Mouse (Mus musculus): ENCODE data around the gene Msrb2. TPM values are rescaled to one million over a fixed set of nuclear protein-coding genes. Genes with fewer than 3 reads are reported as not detected.

The Msrb2 gene
- total RNA-seq (2012; rRNA removed): 14.5 and 17.1 TPM in 2 replicates

- Histone ChIP-seq H3K27ac (ENCODE audit: insufficient read depth, low read depth, low read length, poor library complexity, severe bottlenecking) (peak within 1 kb of the TSS; percentile 57), H3K36me3 (ENCODE audit: control insufficient read depth, insufficient read depth, low read length, poor library complexity, severe bottlenecking) (no peaks in the 10 kb centered on the region), H3K9ac (ENCODE audit: insufficient read depth, low read depth, low read length, poor library complexity, severe bottlenecking) (peak within 1 kb of the TSS; percentile 95), H3K4me1 (ENCODE audit: control insufficient read depth in 2 of 2, insufficient read depth in 2 of 2, low read length in 2 of 2, poor library complexity in 1 of 2) (peaks cover 2 to 4% of the 10 kb centered on the region in 2 experiments; a peak in 2 of 4 replicates), H3K4me3 (ENCODE audit: insufficient read depth in 1 of 2, low read depth in 1 of 2, low read length in 2 of 2, poor library complexity in 1 of 2, severe bottlenecking in 1 of 2) (peak within 1 kb of the TSS; percentile 92 to 93), H3K9me3 (ENCODE audit: control insufficient read depth, insufficient read depth, low read depth, low read length) (no peaks in the 10 kb centered on the region)
- 0 out of 2 replicates have a peak, but pooled peaks have one; percentile 25 for TF ChIP-seq CHD2 (IDR thresholded peaks at IDR 0.05; ENCODE audit: low read depth, low read length)
- peak; percentile 45; the same call in 1 of the 2 replicates for TF ChIP-seq HCFC1 (IDR thresholded peaks at IDR 0.05; ENCODE audit: borderline replicate concordance, insufficient read depth, low read length)
- no peak for TF ChIP-seq MAFK (IDR thresholded peaks at IDR 0.05; ENCODE audit: insufficient read depth, low read depth, low read length)
- DNase-seq (ENCODE audit: low read depth, low spot score): no peak
- in situ Hi-C loops (cut with MboI; ENCODE audit: low sequenced_read_pairs in 2 of 2, unreplicated experiment in 2 of 2): no loop called here
Measured at GRCm38 (mm10) chr2:19371390-19372158, at the start of gene Msrb2. Gene Msrb2, plus strand, starts transcription at chr2:19371440.

DNA sequence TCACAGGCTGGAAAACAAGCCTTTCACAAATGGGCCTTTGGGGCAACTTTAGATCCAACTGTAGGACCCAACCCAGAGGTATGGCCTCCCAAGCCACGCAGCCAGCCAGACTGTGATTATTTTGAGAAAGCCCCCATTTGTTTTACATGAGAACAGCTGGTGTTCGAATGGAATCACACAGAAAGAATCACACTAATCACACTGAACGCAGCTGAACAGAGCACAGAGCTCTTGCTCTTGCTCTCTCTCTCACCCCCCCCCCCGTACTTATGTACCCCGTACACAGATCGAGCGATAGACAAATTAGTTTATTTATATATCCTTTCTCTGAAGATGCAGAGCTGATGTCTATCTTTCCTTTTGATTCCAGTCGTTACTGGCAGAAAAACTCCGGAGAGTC lies 48.8 kb upstream of the Msrb2 start:
- Histone ChIP-seq H3K9me3 (ENCODE audit: control insufficient read depth, insufficient read depth, low read depth, low read length) (no peaks in the 10 kb centered on the region), H3K4me3 (ENCODE audit: insufficient read depth in 1 of 2, low read depth in 1 of 2, low read length in 2 of 2, poor library complexity in 1 of 2, severe bottlenecking in 1 of 2) (no peak overlapping the region), H3K4me1 (ENCODE audit: control insufficient read depth in 2 of 2, insufficient read depth in 2 of 2, low read length in 2 of 2, poor library complexity in 1 of 2) (no peaks in the 10 kb centered on the region), H3K9ac (ENCODE audit: insufficient read depth, low read depth, low read length, poor library complexity, severe bottlenecking) (no peak overlapping the region), H3K36me3 (ENCODE audit: control insufficient read depth, insufficient read depth, low read length, poor library complexity, severe bottlenecking) (no peaks in the 10 kb centered on the region), H3K27ac (ENCODE audit: insufficient read depth, low read depth, low read length, poor library complexity, severe bottlenecking) (no peak overlapping the region)
- DNase-seq (ENCODE audit: low read depth, low spot score): no peak
- in situ Hi-C loops (cut with MboI; ENCODE audit: low sequenced_read_pairs in 2 of 2, unreplicated experiment in 2 of 2): no loop called here
- TF ChIP-seq ZC3H11A (IDR thresholded peaks at IDR 0.05; ENCODE audit: borderline replicate concordance, low read depth, low read length) (no peak), CHD2 (IDR thresholded peaks at IDR 0.05; ENCODE audit: low read depth, low read length) (no peak)

DNA sequence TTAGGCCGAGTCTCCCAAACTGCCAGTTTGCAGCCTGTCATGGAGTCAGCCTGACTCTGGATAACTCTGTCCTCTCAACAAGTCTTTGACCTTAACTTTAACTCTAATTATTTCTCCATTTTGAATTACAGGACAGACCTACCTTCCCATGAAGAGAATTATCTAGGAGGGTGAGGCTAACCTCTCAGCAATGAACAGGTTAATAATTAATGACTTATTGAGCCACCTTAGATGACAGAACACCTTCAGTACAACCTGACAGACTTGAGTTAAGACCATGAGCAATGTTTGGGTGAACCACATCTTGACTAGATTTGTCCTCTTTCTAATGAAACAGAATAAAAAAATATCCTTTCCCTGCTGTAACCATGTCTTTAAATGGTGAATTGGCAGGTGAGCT lies 44.9 kb upstream of the Msrb2 start:
- DNase-seq (ENCODE audit: low read depth, low spot score): no peak
- H3K9me3 ChIP-seq (ENCODE audit: control insufficient read depth, insufficient read depth, low read depth, low read length): no peaks in the 10 kb centered on the region
- H3K4me3 ChIP-seq (ENCODE audit: insufficient read depth in 1 of 2, low read depth in 1 of 2, low read length in 2 of 2, poor library complexity in 1 of 2, severe bottlenecking in 1 of 2): no peak overlapping the region
- no peak overlapping the region for H3K9ac ChIP-seq (ENCODE audit: insufficient read depth, low read depth, low read length, poor library complexity, severe bottlenecking)
- H3K4me1 ChIP-seq (ENCODE audit: control insufficient read depth in 2 of 2, insufficient read depth in 2 of 2, low read length in 2 of 2, poor library complexity in 1 of 2): no peaks in the 10 kb centered on the region
- TF ChIP-seq ZNF384 (IDR thresholded peaks at IDR 0.05; ENCODE audit: low read depth, low read length) (no peak), ZC3H11A (IDR thresholded peaks at IDR 0.05; ENCODE audit: borderline replicate concordance, low read depth, low read length) (no peak), HCFC1 (IDR thresholded peaks at IDR 0.05; ENCODE audit: borderline replicate concordance, insufficient read depth, low read length) (no peak), CHD2 (IDR thresholded peaks at IDR 0.05; ENCODE audit: low read depth, low read length) (no peak), MAFK (IDR thresholded peaks at IDR 0.05; ENCODE audit: insufficient read depth, low read depth, low read length) (no peak)
- no peaks in the 10 kb centered on the region for H3K36me3 ChIP-seq (ENCODE audit: control insufficient read depth, insufficient read depth, low read length, poor library complexity, severe bottlenecking)
- H3K27ac ChIP-seq (ENCODE audit: insufficient read depth, low read depth, low read length, poor library complexity, severe bottlenecking): no peak overlapping the region
- in situ Hi-C loops (cut with MboI; ENCODE audit: low sequenced_read_pairs in 2 of 2, unreplicated experiment in 2 of 2): no loop called here

DNA sequence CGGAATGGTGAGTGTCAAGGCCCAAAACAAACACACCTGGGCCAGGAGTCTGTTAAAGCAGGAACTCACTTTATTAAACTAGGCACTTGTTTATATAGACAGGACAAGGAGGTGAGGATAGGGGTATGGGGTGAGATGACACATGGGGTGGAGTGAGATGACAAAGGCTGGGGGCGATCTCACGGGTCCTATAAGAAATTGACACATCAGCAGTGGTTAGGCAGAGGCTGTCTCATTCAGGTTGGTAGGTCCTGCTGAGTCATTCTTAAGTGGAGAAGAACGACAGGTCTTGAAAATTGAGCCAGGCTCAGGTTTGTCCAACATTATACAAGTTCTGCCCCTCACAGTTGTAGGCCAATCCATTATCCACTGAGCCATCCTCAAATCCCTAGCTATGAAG lies 43.4 kb upstream of the Msrb2 start:
- H3K9ac ChIP-seq (ENCODE audit: insufficient read depth, low read depth, low read length, poor library complexity, severe bottlenecking): no peak overlapping the region
- H3K4me3 ChIP-seq (ENCODE audit: insufficient read depth in 1 of 2, low read depth in 1 of 2, low read length in 2 of 2, poor library complexity in 1 of 2, severe bottlenecking in 1 of 2): no peak overlapping the region
- H3K36me3 ChIP-seq (ENCODE audit: control insufficient read depth, insufficient read depth, low read length, poor library complexity, severe bottlenecking): no peaks in the 10 kb centered on the region
- DNase-seq (ENCODE audit: low read depth, low spot score): no peak
- in situ Hi-C loops (cut with MboI; ENCODE audit: low sequenced_read_pairs in 2 of 2, unreplicated experiment in 2 of 2): no loop called here
- no peaks in the 10 kb centered on the region for H3K9me3 ChIP-seq (ENCODE audit: control insufficient read depth, insufficient read depth, low read depth, low read length)
- no peaks in the 10 kb centered on the region for H3K4me1 ChIP-seq (ENCODE audit: control insufficient read depth in 2 of 2, insufficient read depth in 2 of 2, low read length in 2 of 2, poor library complexity in 1 of 2)
- TF ChIP-seq ZNF384 (IDR thresholded peaks at IDR 0.05; ENCODE audit: low read depth, low read length): no peak
- TF ChIP-seq ZC3H11A (IDR thresholded peaks at IDR 0.05; ENCODE audit: borderline replicate concordance, low read depth, low read length): no peak
- TF ChIP-seq CHD2 (IDR thresholded peaks at IDR 0.05; ENCODE audit: low read depth, low read length): no peak
- no peak for TF ChIP-seq HCFC1 (IDR thresholded peaks at IDR 0.05; ENCODE audit: borderline replicate concordance, insufficient read depth, low read length)
- no peak for TF ChIP-seq MAFK (IDR thresholded peaks at IDR 0.05; ENCODE audit: insufficient read depth, low read depth, low read length)
- H3K27ac ChIP-seq (ENCODE audit: insufficient read depth, low read depth, low read length, poor library complexity, severe bottlenecking): no peak overlapping the region
